Mouse (Mus musculus) kidney, postnatal 4 days (tissue): ENCODE measurements around the gene Vps26c.
A peak's percentile ranks its signal among the peaks of the same experiment; 100 is the strongest.
"Not testable (repeated sequence)": the region's sequence is repeated elsewhere in the genome, so short reads cannot be mapped to it uniquely, and the experiment has no call there.

Experiments
- DNase-seq, 2 experiments: peaks; one replicate each; pipeline ENCODE4 v3.0.0; 2021; ENCODE audit warnings: mixed read lengths in 2 of 2

The Vps26c gene

GRCm38 (mm10) chr16:94545781-94546562 is 19.3 kb upstream of the Vps26c start:
- DNase-seq, result no peak

DNA sequence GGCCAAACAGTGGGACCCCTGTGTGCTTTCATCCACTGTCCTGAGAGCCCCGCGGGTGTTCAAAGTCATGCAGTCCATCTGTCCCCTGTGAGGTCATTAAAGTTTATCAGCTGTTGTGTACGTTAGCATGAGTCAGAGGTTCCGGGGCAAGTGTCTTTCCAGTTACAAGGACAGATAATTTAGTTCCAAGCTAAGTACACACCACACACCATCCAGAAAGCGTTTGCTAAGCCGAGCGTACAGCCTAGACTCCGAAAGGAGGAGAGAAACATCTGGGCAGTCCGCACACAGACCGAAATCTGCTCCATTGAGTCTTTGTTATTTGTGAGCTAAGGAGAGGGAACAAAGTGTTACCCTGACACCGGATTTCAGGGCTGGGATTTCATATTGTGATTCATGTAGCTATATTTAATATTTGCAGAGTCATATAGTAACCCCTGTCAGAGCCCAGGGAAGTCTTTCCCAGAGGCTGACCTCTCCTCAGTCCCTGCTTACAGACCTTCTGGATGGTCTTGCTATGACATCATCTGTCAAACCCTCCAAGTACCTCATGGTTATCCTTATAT is 18.0 kb upstream of the Vps26c start:
- DNase-seq, result no peak

- no peak for DNase-seq
These were observed 16.3 kb upstream of the Vps26c start for GRCm38 (mm10) chr16:94542898-94543297.

DNA sequence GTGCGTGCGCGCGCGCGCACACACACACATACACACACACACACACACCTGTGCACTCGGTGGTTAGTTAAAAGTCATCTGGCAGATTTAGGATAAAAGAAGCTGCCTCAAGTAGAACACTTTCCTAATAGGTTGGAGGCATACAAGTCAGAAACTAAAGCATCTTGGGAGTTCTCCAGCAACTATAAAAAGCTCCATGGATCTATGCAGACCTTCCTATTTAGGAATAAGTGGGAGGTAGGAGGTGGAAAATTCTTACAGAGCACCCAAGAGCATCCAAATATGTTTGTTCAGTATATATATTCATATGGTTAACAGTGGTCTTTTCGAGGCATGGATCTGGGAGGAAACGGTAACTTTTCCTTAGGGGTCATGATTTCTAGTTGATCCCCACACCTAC is 13.5 kb upstream of the Vps26c start:
- no peak for DNase-seq

- DNase-seq, result peak; percentile 43 to 61
These were observed 10.5 kb upstream of the Vps26c start for GRCm38 (mm10) chr16:94537159-94537527.

GRCm38 (mm10) chr16:94536417-94537158 is 10.0 kb upstream of the Vps26c start:
- DNase-seq, result peak in 1 of 2 experiments; percentile 37

DNA sequence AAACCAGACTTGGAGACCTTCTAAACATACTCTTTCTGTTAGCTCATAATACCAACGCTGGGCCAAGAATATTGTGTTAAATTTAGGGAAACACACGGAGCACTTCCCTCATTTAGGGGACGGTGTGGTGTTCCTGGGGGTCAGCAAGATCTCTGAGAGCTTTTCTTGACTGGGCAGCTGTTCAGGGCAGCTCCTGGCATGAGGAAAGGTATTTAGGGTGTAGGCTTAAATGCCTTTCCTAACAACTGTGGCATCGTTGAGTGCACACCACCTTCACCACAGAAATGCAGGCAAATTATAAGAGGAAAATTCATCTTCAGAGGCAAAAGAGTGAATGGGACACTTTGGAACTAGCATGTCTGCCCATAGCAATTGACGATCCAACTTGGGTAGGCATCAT is 9.1 kb upstream of the Vps26c start:
- DNase-seq, result no peak

- peak; percentile 16 to 32 for DNase-seq
These were observed 7.0 kb upstream of the Vps26c start for GRCm38 (mm10) chr16:94533679-94534078.

DNA sequence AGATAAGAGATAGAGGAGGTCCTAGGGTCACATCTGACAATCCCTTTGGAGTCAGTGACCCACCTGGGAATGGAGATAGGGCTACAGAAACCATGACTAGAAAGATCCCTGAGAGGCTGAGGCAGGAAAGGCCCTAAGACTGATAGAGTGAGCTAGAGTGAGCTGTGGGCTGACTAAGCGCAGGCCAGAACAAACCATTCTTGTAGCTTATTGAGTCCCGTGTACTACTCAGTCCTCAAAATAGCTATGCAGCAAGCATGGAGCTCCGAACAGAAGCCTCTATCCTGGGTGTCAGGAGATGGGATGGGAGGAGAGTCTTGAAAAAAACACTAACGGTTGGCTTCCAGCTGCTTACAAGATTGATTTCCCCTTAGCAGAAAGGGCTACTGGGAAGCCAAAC is 4.6 kb upstream of the Vps26c start:
- no peak for DNase-seq

DNA sequence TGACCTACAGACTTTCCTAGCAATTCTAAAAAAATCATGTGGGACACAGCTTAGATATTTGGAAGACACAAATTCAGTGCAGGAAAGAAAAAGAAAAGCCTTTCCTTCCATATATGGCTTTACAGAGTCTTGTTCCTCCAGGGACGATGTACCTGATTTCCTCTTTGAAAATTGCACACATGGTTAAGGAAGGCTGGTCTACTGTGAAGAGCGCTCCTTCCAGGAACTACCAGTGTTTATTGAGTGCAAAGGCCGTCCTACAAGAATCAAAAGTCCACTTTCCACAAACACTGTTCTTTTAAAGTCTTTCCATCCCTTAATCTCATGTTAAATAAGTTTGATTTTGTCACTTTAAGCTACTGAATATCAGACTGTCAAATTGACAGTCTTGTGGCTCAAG is 916 bp upstream of the Vps26c start:
- DNase-seq, result no peak

DNA sequence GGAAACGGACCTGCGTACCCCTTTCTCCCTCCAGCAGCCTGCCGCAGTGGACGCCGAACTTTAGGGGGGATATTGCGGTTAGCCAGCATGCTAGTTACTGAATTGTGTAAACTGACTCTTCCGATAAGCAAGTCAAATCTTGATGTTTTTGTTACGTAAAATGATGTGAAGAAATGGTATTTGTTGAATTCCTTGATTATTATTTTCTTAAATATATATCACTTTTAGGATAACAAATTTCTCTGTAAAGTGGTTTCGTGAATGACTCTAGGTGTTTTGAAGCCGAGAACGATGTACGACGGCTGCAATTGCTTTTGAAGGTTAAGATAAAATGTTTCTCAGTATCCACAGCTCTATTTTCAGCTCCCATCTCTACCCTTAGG is 513 bp upstream of the Vps26c start:
- no peak for DNase-seq

GRCm38 (mm10) chr16:94525955-94526343 is 681 bp downstream of the Vps26c start:
- DNase-seq, result no peak

DNA sequence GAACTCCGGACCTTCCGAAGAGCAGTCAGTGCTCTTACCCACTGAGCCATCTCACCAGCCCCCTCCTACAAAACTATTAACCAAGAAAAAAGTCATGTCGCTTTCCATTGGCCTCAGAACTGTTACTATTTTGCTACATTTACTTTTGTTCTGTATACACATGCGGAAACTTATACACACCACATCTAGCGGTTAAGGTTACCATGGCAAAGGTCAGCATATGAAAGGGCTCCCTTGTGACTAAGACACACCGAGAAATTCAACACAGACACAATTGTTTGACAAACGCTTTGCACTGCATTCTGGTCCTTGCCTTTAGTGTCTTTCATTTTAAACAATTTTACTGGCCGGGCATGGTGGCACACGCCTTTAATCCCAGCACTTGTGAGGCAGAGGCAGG is 1.9 kb downstream of the Vps26c start:
- DNase-seq, result no peak

DNA sequence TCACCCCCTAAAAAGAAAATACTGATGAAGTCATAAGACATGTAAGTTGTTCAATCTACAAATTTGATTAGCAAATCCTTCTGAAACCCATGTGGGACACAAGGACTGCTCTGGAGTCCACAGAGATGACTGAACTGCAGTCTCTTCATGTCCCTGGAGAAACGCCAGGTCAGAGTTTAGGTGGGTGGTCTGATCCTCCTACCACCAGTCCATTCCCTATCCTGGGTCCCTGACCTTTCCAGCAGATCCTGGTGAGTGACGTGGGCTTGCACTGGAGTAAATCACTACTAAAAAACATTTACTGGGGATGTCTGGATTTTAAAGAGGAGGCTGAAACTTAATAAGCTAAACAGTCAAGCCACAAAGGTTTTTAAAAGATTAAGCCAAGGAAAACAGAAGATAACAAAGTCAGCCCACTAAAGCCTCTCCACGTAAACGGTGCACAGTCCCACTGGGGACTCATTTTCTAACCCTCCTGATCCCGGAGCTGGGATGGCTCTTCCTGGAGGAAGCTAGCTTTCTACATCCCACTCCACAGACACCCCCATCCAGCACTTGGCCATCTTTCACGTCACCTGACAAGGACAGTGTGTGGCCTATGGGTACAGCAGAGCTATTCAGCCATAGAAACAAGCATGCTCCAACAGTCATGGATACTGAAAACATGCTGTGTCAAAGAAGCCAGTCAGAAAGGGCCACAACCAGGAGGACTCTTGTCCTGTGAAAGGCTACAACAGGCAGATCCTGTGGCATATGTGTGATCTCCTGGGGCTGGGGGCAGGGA is 2.8 kb downstream of the Vps26c start:
- DNase-seq, result no peak

- peak; percentile 67 to 76 for DNase-seq
These were observed 7.6 kb downstream of the Vps26c start for GRCm38 (mm10) chr16:94519028-94519427.

GRCm38 (mm10) chr16:94517606-94518005 is 9.0 kb downstream of the Vps26c start:
- no peak for DNase-seq

GRCm38 (mm10) chr16:94509983-94510382 is 16.6 kb downstream of the Vps26c start:
- no peak for DNase-seq

GRCm38 (mm10) chr16:94508769-94509168 is 17.9 kb downstream of the Vps26c start:
- DNase-seq, result no peak

- no peak for DNase-seq
These were observed 19.6 kb downstream of the Vps26c start for GRCm38 (mm10) chr16:94507071-94507470.

DNA sequence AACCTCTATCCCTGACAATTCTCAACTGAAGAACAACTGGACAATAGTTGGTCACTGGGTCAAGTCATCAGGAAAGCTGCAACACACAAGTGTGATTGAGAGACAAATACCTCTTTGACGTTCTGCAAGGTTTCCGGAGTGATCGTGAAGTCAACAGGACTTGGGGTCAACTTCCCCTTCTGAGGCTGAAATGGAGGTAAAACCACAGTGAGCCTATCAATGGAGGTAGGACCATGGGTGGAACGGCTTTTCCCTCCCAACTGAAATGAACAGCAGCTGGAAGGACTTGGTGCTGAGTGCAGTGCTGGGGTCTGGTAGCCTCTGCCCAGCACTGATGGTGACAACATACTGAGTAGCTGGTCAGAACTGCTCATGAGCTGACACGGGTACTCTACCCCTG is 22.4 kb downstream of the Vps26c start:
- DNase-seq, result no peak

GRCm38 (mm10) chr16:94497911-94498310 is 28.7 kb downstream of the Vps26c start:
- peak; percentile 12 to 39 for DNase-seq

DNA sequence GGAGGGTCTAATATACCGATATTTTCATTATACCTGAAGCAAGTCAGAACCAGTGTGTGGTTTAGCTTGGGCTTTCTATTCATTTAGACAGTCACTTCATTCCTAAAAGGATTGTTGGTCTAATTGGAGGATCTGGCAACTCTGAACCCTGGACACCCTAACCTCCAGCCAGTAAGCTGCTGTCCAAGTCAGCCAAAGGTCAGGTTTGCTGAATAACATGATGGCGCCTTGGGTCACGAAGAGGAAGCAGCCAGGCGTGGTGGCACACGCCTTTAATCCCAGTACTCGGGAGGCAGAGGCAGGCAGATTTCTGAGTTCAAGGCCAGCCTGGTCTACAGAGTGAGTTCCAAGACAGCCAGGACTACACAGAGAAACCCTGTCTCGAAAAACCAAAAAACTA is 29.5 kb downstream of the Vps26c start:
- not testable (repeated sequence) for DNase-seq

DNA sequence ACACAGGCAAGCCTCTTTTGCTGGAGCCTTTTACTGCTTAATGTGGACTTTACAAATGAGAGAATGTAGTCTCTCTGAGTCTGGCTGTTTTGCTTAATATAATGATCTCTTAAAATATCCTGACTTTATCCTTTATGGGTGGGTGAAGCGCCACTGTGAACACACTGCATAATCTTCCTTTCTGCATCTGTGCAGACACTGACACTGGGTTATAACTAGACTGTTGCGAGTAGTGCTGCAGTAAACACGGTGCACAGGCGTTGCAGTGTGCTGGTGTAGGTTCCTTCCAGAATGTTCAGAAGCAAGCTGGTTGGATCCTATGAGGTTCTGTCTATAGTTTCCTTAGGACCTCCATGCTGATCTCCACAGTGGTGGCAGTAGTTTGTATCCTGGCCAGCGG is 37.3 kb downstream of the Vps26c start:
- DNase-seq, result no peak
